Mouse (Mus musculus): ENCODE data around the gene Tmem246. TPM values are rescaled to one million over a fixed set of nuclear protein-coding genes. Genes with fewer than 3 reads are reported as not detected.

The Tmem246 gene
- total and polyA plus RNA-seq, 3 experiments, result 53.5 to 77.3 (median 61.8) TPM

- no peak for TF ChIP-seq POLR2A (IDR thresholded peaks at IDR 0.05; ENCODE audit: insufficient read depth, low read depth, low read length)
- TF ChIP-seq EP300 (IDR thresholded peaks at IDR 0.05; ENCODE audit: insufficient read depth, low read depth, low read length), result no peak
- no peak for TF ChIP-seq CTCF (IDR thresholded peaks at IDR 0.05)
- intact Hi-C loops (cut with DNase I), result no loop called here
- Histone ChIP-seq H3K79me2 (replicated peaks; ENCODE audit: control insufficient read depth, insufficient read depth, low read length) (peaks cover 1% of the 10 kb centered on the region), H3K9ac (ENCODE audit: low read depth, low read length) (no peak overlapping the region), H3K36me3 (ENCODE audit: control insufficient read depth, insufficient read depth, low read length) (peaks cover 3% of the 10 kb centered on the region), H3K4me3 (no peak overlapping the region), H3K27ac (no peak overlapping the region), H3K4me1 (ENCODE audit: control insufficient read depth, insufficient read depth, low read length) (peaks cover 3% of the 10 kb centered on the region), H3K27me3 (ENCODE audit: control insufficient read depth, insufficient read depth, low read length) (no peaks in the 10 kb centered on the region)
- 74% methylated on average over 2 of the region's 2 CpGs for WGBS
- no peak for DNase-seq
These were observed 7.5 kb downstream of the Tmem246 start for GRCm38 (mm10) chr4:49590152-49590551.

- peak; percentile 28 to 40 for DNase-seq
- no peaks in the 10 kb centered on the region for H3K27me3 ChIP-seq (ENCODE audit: control insufficient read depth, insufficient read depth, low read length)
- intact Hi-C loops (cut with DNase I), result no loop called here
- no peak overlapping the region for H3K9ac ChIP-seq (ENCODE audit: low read depth, low read length)
- H3K27ac ChIP-seq, result no peak overlapping the region; the same call in 1 of the 2 replicates
- no peak overlapping the region for H3K4me3 ChIP-seq
- TF ChIP-seq EP300 (IDR thresholded peaks at IDR 0.05; ENCODE audit: insufficient read depth, low read depth, low read length) (no peak), CTCF (IDR thresholded peaks at IDR 0.05) (no peak), POLR2A (IDR thresholded peaks at IDR 0.05; ENCODE audit: insufficient read depth, low read depth, low read length) (no peak)
- peaks cover 8% of the 10 kb centered on the region for H3K4me1 ChIP-seq (ENCODE audit: control insufficient read depth, insufficient read depth, low read length)
- H3K79me2 ChIP-seq (replicated peaks; ENCODE audit: control insufficient read depth, insufficient read depth, low read length), result peaks cover 1% of the 10 kb centered on the region
- peaks cover 16% of the 10 kb centered on the region for H3K36me3 ChIP-seq (ENCODE audit: control insufficient read depth, insufficient read depth, low read length)
- 73% methylated on average over 10 of the region's 10 CpGs for WGBS
These were observed 10.9 kb downstream of the Tmem246 start for GRCm38 (mm10) chr4:49586811-49587210.

- Histone ChIP-seq H3K27ac (peak overlapping the region; percentile 66), H3K36me3 (ENCODE audit: control insufficient read depth, insufficient read depth, low read length) (peaks cover 16% of the 10 kb centered on the region; the same call in 1 of the 2 replicates), H3K4me3 (no peak overlapping the region), H3K27me3 (ENCODE audit: control insufficient read depth, insufficient read depth, low read length) (no peaks in the 10 kb centered on the region), H3K4me1 (ENCODE audit: control insufficient read depth, insufficient read depth, low read length) (peaks cover 8% of the 10 kb centered on the region), H3K9ac (ENCODE audit: low read depth, low read length) (no peak overlapping the region), H3K79me2 (replicated peaks; ENCODE audit: control insufficient read depth, insufficient read depth, low read length) (no peaks in the 10 kb centered on the region; the same call in 1 of the 2 replicates)
- peak; percentile 44 to 47 for DNase-seq
- 41% methylated on average over 7 of the region's 7 CpGs for WGBS
- TF ChIP-seq POLR2A (IDR thresholded peaks at IDR 0.05; ENCODE audit: insufficient read depth, low read depth, low read length) (no peak), CTCF (IDR thresholded peaks at IDR 0.05) (no peak), EP300 (IDR thresholded peaks at IDR 0.05; ENCODE audit: insufficient read depth, low read depth, low read length) (no peak)
- intact Hi-C loops (cut with DNase I), result no loop called here
These were observed 12.1 kb downstream of the Tmem246 start for GRCm38 (mm10) chr4:49585524-49586101.

DNA sequence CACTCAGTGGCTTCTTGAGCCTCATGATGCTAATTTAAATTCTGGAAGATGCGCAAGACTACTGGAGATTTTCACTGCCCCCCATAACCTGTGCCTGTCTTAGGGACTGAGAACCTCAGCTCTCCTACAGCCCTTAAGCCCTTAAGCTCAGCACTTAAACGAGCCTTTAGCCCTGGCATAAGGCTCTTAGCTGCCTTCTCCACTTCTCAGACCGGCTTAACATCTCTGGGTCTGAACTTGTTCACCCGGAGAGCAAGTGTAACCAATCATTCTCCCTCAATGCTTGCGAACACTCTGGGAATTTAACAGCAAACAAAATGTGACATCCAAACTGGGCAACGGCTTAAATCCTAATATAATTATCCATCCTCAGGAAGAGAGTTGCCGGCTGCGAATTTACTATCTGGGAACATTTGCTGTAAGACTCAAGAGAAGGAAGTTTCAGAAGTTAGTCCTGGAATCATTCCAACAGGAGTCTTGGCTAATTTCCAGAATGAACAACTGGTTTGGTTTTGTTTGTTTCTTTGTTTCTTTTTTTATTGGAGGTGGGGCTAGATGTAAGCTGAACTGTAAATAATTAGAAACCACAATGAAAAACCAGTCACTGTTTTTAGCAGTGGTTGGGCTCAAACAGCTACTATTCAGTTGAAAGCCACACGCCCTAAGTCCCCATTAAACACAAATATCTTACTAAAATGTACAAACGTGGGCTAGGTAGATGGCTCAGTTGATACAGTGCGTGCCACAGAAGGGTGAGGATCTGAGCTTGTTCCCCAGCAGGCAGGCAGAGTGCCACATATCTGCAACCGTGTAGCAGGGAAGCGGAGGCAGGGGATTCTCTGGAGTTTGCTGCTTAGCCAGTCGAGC is 13.5 kb downstream of the Tmem246 start:
- intact Hi-C loops (cut with DNase I), result no loop called here
- WGBS, result 25% methylated on average over 14 of the region's 14 CpGs

DNA sequence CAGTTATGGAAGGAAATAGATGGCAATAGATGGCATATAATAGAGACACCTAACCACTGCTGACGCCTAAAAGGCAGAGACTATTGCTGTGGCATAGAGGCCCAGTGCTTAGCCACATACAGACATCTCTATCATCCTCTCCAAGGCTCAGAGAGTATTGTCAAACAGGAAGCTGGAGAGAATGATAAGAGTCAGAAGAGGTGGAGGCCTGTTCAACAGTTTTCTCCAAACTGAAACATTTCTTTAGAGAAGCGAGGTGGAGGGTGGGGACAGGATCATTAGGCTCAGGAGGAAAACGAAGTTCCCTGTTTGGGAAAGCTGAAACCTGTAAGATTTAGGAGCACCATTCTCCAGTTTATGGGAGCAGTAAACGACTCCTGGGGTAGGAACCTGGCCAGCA is 16.4 kb downstream of the Tmem246 start:
- Histone ChIP-seq H3K27me3 (ENCODE audit: control insufficient read depth, insufficient read depth, low read length) (no peaks in the 10 kb centered on the region), H3K9ac (ENCODE audit: low read depth, low read length) (no peak overlapping the region), H3K36me3 (ENCODE audit: control insufficient read depth, insufficient read depth, low read length) (peaks cover 15% of the 10 kb centered on the region; the same call in 1 of the 2 replicates), H3K4me3 (no peak overlapping the region), H3K27ac (no peak overlapping the region), H3K79me2 (replicated peaks; ENCODE audit: control insufficient read depth, insufficient read depth, low read length) (no peaks in the 10 kb centered on the region), H3K4me1 (ENCODE audit: control insufficient read depth, insufficient read depth, low read length) (peaks cover 8% of the 10 kb centered on the region)
- intact Hi-C loops (cut with DNase I), result no loop called here
- TF ChIP-seq EP300 (IDR thresholded peaks at IDR 0.05; ENCODE audit: insufficient read depth, low read depth, low read length) (no peak), CTCF (IDR thresholded peaks at IDR 0.05) (no peak), POLR2A (IDR thresholded peaks at IDR 0.05; ENCODE audit: insufficient read depth, low read depth, low read length) (no peak)
- 60% methylated on average over 4 of the region's 4 CpGs for WGBS
- DNase-seq, result no peak

More for the DNA sequence above, 13.5 kb downstream of the Tmem246 start:
- Histone ChIP-seq H3K27me3 (ENCODE audit: control insufficient read depth, insufficient read depth, low read length) (no peaks in the 10 kb centered on the region), H3K79me2 (replicated peaks; ENCODE audit: control insufficient read depth, insufficient read depth, low read length) (no peaks in the 10 kb centered on the region; the same call in 1 of the 2 replicates), H3K4me1 (ENCODE audit: control insufficient read depth, insufficient read depth, low read length) (peaks cover 8% of the 10 kb centered on the region), H3K36me3 (ENCODE audit: control insufficient read depth, insufficient read depth, low read length) (peaks cover 16% of the 10 kb centered on the region; the same call in 1 of the 2 replicates), H3K9ac (ENCODE audit: low read depth, low read length) (peak overlapping the region; percentile 52; the same call in 1 of the 2 replicates), H3K27ac (peak overlapping the region; percentile 66), H3K4me3 (no peak overlapping the region)
- DNase-seq, result no peak
- TF ChIP-seq POLR2A (IDR thresholded peaks at IDR 0.05; ENCODE audit: insufficient read depth, low read depth, low read length), result no peak
- TF ChIP-seq EP300 (IDR thresholded peaks at IDR 0.05; ENCODE audit: insufficient read depth, low read depth, low read length), result no peak
- no peak for TF ChIP-seq CTCF (IDR thresholded peaks at IDR 0.05)

Data from heart, adult 2 months (tissue).